ENCODE assay signal across 8 mouse cellular contexts in genomic region chr7:143153915-143154373, GRCm38 (mm10). TPM values are rescaled to one million over a fixed set of nuclear protein-coding genes. Genes with fewer than 3 reads are reported as not detected.
A peak's percentile ranks its signal among the peaks of the same experiment; 100 is the strongest.
DNase-seq lines count a peak whose midpoint lies in the region; ATAC-seq and TF ChIP-seq lines count a peak whose summit lies in the region.

No protein-coding gene starts in this region.

- H3K27ac ChIP-seq in bone marrow, adult 2 months (ENCODE audit: control insufficient read depth, insufficient read depth, low read depth, low read length, poor library complexity) = no peak overlapping the region
- H3K27ac ChIP-seq in embryonic facial prominence, embryonic 15.5 days (replicated peaks) = peak overlapping the region; percentile 91
- H3K27ac ChIP-seq in limb, embryonic 14.5 days (replicated peaks; ENCODE audit: low read depth, low read length) = peak overlapping the region; percentile 93
- H3K27ac ChIP-seq in midbrain, postnatal 0 days (ENCODE audit: low read depth, low read length) = no peak overlapping the region

- H3K4me3 ChIP-seq in bone marrow, adult 2 months (replicated peaks; ENCODE audit: control insufficient read depth, low read depth, low read length) = no peak overlapping the region
- H3K4me3 ChIP-seq in embryonic facial prominence, embryonic 15.5 days (replicated peaks) = peak overlapping the region; percentile 25
- peak overlapping the region; percentile 21 for H3K4me3 ChIP-seq in limb, embryonic 14.5 days (replicated peaks; ENCODE audit: low read length)
- H3K4me3 ChIP-seq in midbrain, postnatal 0 days (ENCODE audit: low read depth, low read length) = peak overlapping the region; percentile 23; the same call in 1 of the 2 replicates

- 0 out of 2 replicates have a peak, but pooled peaks cover 4% of the 10 kb centered on the region for H3K27me3 ChIP-seq in embryonic facial prominence, embryonic 15.5 days
- H3K27me3 ChIP-seq in limb, embryonic 14.5 days (ENCODE audit: control insufficient read depth, insufficient read depth, low read length) = no peaks in the 10 kb centered on the region
- H3K27me3 ChIP-seq in midbrain, postnatal 0 days (ENCODE audit: insufficient read depth, low read length) = no peaks in the 10 kb centered on the region

- H3K4me1 ChIP-seq in bone marrow, adult 2 months (ENCODE audit: control insufficient read depth, insufficient read depth, low read length) = no peaks in the 10 kb centered on the region
- peaks cover 28% of the 10 kb centered on the region for H3K4me1 ChIP-seq in embryonic facial prominence, embryonic 15.5 days
- H3K4me1 ChIP-seq in limb, embryonic 14.5 days (ENCODE audit: control insufficient read depth, insufficient read depth, low read length) = peaks cover 25% of the 10 kb centered on the region
- H3K4me1 ChIP-seq in midbrain, postnatal 0 days (ENCODE audit: insufficient read depth, low read length) = no peaks in the 10 kb centered on the region; the same call in 1 of the 2 replicates

- no peaks in the 10 kb centered on the region for H3K36me3 ChIP-seq in embryonic facial prominence, embryonic 15.5 days
- no peaks in the 10 kb centered on the region for H3K36me3 ChIP-seq in limb, embryonic 14.5 days (ENCODE audit: control insufficient read depth, insufficient read depth, low read length)
- H3K36me3 ChIP-seq in midbrain, postnatal 0 days (ENCODE audit: insufficient read depth, low read length) = no peaks in the 10 kb centered on the region

- TF ChIP-seq POLR2A in bone marrow, adult 2 months (IDR thresholded peaks at IDR 0.05; ENCODE audit: borderline replicate concordance, control insufficient read depth, low read depth, low read length) = no peak
- no peak for TF ChIP-seq POLR2A in limb, embryonic 14.5 days (IDR thresholded peaks at IDR 0.05; ENCODE audit: borderline replicate concordance, extremely low read depth, insufficient read depth, insufficient read length)

- peak; percentile 71 for DNase-seq in 416B (ENCODE audit: low read depth)
- DNase-seq in heart, adult 9 months (ENCODE audit: low spot score in 2 of 2) = peak; percentile 67 to 82
- DNase-seq in kidney, adult 9 months = peak; percentile 86
- peak; percentile 92 for DNase-seq in limb, embryonic 14.5 days (ENCODE audit: low spot score)
- DNase-seq in midbrain, postnatal 0 days (ENCODE audit: low spot score) = peak; percentile 85
- peak; percentile 59 to 83 for DNase-seq in spleen, postnatal 10 days (ENCODE audit: low spot score in 2 of 2)

- peak; percentile 87 for ATAC-seq in embryonic facial prominence, embryonic 15.5 days (ENCODE audit: insufficient number of reproducible peaks, low FRiP score, low TSS enrichment, low read depth)
- ATAC-seq in limb, embryonic 14.5 days (ENCODE audit: low FRiP score, low read depth) = peak; percentile 85
- peak; percentile 78 for ATAC-seq in midbrain, postnatal 0 days (ENCODE audit: low FRiP score)

- TF ChIP-seq CTCF in bone marrow, adult 2 months (IDR thresholded peaks at IDR 0.05; ENCODE audit: control insufficient read depth, insufficient read depth, low read length) = peak; percentile 86
- TF ChIP-seq CTCF in midbrain, postnatal 0 days (IDR thresholded peaks at IDR 0.05) = peak; percentile 94

- H3K9me3 ChIP-seq in embryonic facial prominence, embryonic 15.5 days (replicated peaks) = no peaks in the 10 kb centered on the region
- H3K9me3 ChIP-seq in limb, embryonic 14.5 days (ENCODE audit: control insufficient read depth, low read length) = no peaks in the 10 kb centered on the region
- no peaks in the 10 kb centered on the region for H3K9me3 ChIP-seq in midbrain, postnatal 0 days (ENCODE audit: low read length)

- WGBS in bone marrow, adult 2 months = 3% methylated on average over 18 of the region's 18 CpGs
- under 1% methylated on average over 18 of the region's 18 CpGs for WGBS in embryonic facial prominence, embryonic 15.5 days
- 1% methylated on average over 16 of the region's 18 CpGs for WGBS in limb, embryonic 14.5 days
- under 1% methylated on average over 18 of the region's 18 CpGs for WGBS in midbrain, postnatal 0 days

- peak overlapping the region; percentile 50 for H3K4me2 ChIP-seq in embryonic facial prominence, embryonic 15.5 days (replicated peaks)
- peak overlapping the region; percentile 42 for H3K4me2 ChIP-seq in limb, embryonic 14.5 days (replicated peaks; ENCODE audit: low read depth, low read length, severe bottlenecking)
- H3K4me2 ChIP-seq in midbrain, postnatal 0 days (ENCODE audit: low read depth, low read length, poor library complexity, severe bottlenecking) = peak overlapping the region; percentile 57

- H3K9ac ChIP-seq in embryonic facial prominence, embryonic 15.5 days = no peak overlapping the region
- peak overlapping the region; percentile 50; the same call in 1 of the 2 replicates for H3K9ac ChIP-seq in limb, embryonic 14.5 days (ENCODE audit: low read depth, low read length, severe bottlenecking)
- H3K9ac ChIP-seq in midbrain, postnatal 0 days (replicated peaks; ENCODE audit: low read length, poor library complexity, severe bottlenecking) = peak overlapping the region; percentile 39; the same call in 1 of the 2 replicates

RNA-seq across cellular contexts. Expression of gene Kcnq1, which starts 47.8 kb away (rescaled TPM):
- polyA plus RNA-seq in bone marrow, adult 2 months (2011; ENCODE audit: insufficient read depth, insufficient read length, low replicate concordance, missing spikeins) = 1.3 TPM in 1 of 2 replicates, not detected in the other
- 1.2 and 1.4 TPM in 2 replicates for polyA plus RNA-seq in embryonic facial prominence, embryonic 15.5 days (2015; fragmentation: Nextera tagmentation; extraction: Ambion mirVana)
- 1.7 and 2.7 TPM in 2 replicates for polyA plus RNA-seq in limb, embryonic 14.5 days (2012; rRNA removed)
- polyA plus RNA-seq in limb, embryonic 14.5 days (2014; fragmentation: Nextera tagmentation; extraction: Ambion mirVana) = 1.3 and 1.5 TPM in 2 replicates
- total RNA-seq in midbrain, postnatal 0 days (2014; rRNA removed) = 0.44 and 1.4 TPM in 2 replicates
- polyA plus RNA-seq in midbrain, postnatal 0 days (2015; fragmentation: Nextera tagmentation; extraction: Ambion mirVana) = 0.87 and 1.2 TPM in 2 replicates

RNA-seq across cellular contexts. Expression of gene Trpm5, which starts 59.5 kb away (rescaled TPM):
- not detected in 2 replicates for polyA plus RNA-seq in bone marrow, adult 2 months (2011; ENCODE audit: insufficient read depth, insufficient read length, low replicate concordance, missing spikeins)
- polyA plus RNA-seq in embryonic facial prominence, embryonic 15.5 days (2015; fragmentation: Nextera tagmentation; extraction: Ambion mirVana) = 12.0 and 12.5 TPM in 2 replicates
- 63.4 and 71.2 TPM in 2 replicates for polyA plus RNA-seq in limb, embryonic 14.5 days (2012; rRNA removed)
- polyA plus RNA-seq in limb, embryonic 14.5 days (2014; fragmentation: Nextera tagmentation; extraction: Ambion mirVana) = 24.1 and 24.2 TPM in 2 replicates
- total RNA-seq in midbrain, postnatal 0 days (2014; rRNA removed) = 1.3 and 1.7 TPM in 2 replicates
- 0.94 and 1.6 TPM in 2 replicates for polyA plus RNA-seq in midbrain, postnatal 0 days (2015; fragmentation: Nextera tagmentation; extraction: Ambion mirVana)

Comparison
In these comparisons a context has a peak if more than half of its experiments do, and no peak if none do; other contexts are left out.
1. H3K27ac ChIP-seq: peak in embryonic facial prominence, embryonic 15.5 days (single experiment) and limb, embryonic 14.5 days (single experiment); none in bone marrow, adult 2 months (single experiment) and midbrain, postnatal 0 days (single experiment).
2. Peak in every context shown above with its lines, with median percentiles within 50 percentile points of each other: DNase-seq, ATAC-seq and H3K4me2 ChIP-seq.